Mouse (Mus musculus) adrenal gland, adult 2 months (tissue): ENCODE data around the gene Cerk. TPM values are rescaled to one million over a fixed set of nuclear protein-coding genes. Genes with fewer than 3 reads are reported as not detected.
"Not testable (repeated sequence)": the region's sequence is repeated elsewhere in the genome, so short reads cannot be mapped to it uniquely, and the experiment has no call there.

Experiments used
- DNase-seq: peaks from one replicate; pipeline ENCODE4 v3.0.0; 2021
- polyA plus RNA-seq: library from polyadenylated mRNA; depleted of rRNA; stranded (reverse); fragments of >200 nt; gene quantifications from 2 replicates; pipeline ENCODE4 v1.2.3, GENCODE M21; 2012
- total RNA-seq, 2 experiments: library from RNA; stranded (reverse); gene quantifications; 2 replicates each; pipeline ENCODE4 v1.2.3; 2021

Gene Cerk
- total and polyA plus RNA-seq, 3 experiments, result 34.5 to 41.1 (median 39.6) TPM

DNA sequence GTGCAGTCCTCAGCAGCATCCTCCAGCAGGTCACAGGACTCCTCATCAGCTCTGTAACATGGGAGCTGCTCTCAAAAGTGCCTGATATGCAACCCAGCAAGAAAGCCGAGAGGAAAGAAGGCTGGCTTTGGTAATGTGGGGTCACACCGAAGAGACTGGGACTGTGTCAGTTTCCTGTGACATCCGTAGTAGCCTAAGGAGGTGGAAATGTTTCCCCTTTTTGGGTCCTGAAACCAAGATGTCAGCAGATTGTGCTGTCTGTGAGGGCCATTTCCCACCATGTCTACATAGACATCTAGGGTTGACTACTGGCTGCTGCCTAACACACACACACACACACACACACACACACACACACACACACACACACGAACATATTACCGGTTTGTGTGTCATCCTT is 26.3 kb upstream of the Cerk start:
- DNase-seq, result not testable (repeated sequence)

- DNase-seq, result no peak
Observed at GRCm38 (mm10) chr15:86206385-86206784, 20.4 kb upstream of the Cerk start.

- DNase-seq, result peak; percentile 71
Observed at GRCm38 (mm10) chr15:86205300-86205699, 19.4 kb upstream of the Cerk start.

- DNase-seq, result peak; percentile 80
Observed at GRCm38 (mm10) chr15:86203942-86204561, 18.1 kb upstream of the Cerk start.

DNA sequence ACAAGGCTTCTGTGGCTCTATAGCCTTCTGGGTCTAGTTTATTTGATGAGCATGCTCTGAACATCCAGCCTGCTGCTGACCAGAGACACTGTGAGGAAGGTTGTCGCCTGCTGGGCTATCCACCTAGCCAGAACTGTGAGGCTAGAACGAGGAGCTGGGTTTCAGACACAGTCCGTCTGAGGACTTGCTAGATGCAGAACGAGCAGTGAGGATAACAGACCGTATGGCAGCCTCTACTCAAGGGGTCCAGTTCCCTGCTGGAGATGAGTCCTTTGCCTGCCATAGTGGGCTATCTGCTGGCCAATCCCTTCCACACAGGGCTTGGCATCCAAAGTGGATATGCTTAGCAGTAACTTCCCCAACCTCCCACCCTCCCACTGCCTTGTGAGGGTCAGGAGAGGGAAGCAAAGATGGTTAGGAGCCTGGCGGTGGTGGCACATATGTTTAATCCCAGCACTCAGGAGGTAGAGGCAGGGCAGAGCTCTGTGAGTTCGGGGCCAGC is 17.4 kb upstream of the Cerk start:
- DNase-seq, result no peak

DNA sequence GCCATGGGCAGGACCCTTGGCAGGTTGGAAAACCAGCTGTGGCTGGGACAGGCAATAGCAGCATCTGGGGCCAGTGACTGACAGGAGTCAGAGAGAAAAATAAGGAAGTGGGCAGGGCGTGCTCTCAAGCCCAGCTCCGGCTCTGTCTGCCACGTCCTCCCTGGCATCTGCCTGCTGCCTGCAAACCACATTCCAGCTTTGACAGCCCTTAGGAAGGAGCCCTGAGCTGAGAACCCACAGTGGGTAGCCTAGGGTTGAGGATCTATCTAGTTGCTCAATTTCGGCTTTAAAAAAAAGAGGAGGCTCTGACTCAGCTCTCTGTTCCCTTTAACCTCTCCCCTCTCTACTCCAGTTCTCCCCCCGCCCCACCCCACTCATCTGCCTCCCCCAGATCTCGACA is 16.7 kb upstream of the Cerk start:
- peak; percentile 48 for DNase-seq

GRCm38 (mm10) chr15:86201696-86202330 is 15.9 kb upstream of the Cerk start:
- no peak for DNase-seq

GRCm38 (mm10) chr15:86201095-86201494 is 15.2 kb upstream of the Cerk start:
- no peak for DNase-seq

DNA sequence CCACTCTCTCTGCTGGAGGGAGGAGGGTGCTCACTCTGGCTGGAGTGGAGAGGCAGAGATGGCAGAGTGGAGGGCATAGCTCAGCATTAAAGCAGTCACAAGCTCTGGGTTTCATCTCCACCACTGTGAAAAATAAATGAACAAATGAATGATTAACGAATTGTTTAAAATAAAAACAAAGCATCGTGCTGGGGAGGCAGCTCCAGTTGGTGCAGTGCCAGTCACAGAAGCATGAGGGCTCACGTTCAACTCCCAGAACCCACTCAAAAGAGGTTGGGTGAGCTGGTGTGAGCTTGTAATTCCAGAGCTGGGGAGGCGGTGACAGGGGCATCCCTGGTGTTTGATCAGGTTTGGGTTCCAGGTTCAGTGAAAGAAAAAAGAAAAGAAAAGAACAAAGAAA is 14.2 kb upstream of the Cerk start:
- no peak for DNase-seq

GRCm38 (mm10) chr15:86199482-86199881 is 13.5 kb upstream of the Cerk start:
- no peak for DNase-seq

- no peak for DNase-seq
Observed at GRCm38 (mm10) chr15:86199052-86199451, 13.1 kb upstream of the Cerk start.

DNA sequence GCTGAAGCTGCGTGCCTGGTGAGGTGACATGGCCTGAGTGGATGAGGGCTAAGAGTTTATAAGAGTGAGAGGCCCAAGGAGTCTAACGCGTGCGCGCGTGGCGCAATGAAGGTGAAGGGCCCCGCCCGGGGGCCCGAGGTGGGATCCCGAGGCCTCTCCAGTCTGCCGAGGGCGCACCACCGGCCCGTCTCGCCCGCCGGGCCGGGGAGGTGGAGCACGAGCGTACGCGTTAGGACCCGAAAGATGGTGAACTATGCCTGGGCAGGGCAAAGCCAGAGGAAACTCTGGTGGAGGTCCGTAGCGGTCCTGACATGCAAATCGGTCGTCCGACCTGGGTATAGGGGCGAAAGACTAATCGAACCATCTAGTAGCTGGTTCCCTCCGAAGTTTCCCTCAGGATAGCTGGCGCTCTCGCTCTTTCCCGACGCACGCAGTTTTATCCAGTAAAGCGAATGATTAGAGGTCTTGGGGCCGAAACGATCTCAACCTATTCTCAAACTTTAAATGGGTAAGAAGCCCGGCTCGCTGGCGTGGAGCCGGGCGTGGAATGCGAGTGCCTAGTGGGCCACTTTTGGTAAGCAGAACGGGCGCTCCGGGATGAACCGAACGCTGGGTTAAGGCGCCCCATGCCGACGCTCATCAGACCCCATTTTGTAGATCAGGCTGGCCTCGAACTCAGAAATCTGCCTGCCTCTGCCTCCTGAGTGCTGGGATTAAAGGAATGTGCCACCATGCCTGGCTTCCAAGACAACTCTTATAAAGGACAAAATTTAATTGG is 8.9 kb upstream of the Cerk start:
- not testable (repeated sequence) for DNase-seq

- no peak for DNase-seq
Observed at GRCm38 (mm10) chr15:86191933-86192332, 6.0 kb upstream of the Cerk start.

GRCm38 (mm10) chr15:86191505-86191904 is 5.6 kb upstream of the Cerk start:
- no peak for DNase-seq

DNA sequence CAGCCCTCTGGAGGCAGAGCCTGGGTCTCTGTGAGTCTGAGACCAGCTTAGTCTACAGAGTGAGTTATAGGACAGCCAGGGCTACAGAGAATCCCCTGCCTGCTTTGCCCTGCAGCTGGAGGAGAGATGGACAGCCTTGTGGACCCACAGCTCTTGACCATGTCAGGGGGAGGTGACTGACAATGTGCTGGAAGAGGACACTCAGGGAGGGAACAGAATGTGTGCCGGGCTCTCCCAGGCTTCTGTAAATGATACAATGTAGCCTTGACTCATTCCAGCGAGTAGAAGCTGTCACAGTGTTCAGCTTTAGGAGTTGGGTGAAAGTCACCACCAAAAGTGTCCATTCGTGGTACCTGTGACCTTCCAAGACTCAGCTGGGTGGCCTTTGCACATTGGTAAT is 4.4 kb upstream of the Cerk start:
- DNase-seq, result no peak

DNA sequence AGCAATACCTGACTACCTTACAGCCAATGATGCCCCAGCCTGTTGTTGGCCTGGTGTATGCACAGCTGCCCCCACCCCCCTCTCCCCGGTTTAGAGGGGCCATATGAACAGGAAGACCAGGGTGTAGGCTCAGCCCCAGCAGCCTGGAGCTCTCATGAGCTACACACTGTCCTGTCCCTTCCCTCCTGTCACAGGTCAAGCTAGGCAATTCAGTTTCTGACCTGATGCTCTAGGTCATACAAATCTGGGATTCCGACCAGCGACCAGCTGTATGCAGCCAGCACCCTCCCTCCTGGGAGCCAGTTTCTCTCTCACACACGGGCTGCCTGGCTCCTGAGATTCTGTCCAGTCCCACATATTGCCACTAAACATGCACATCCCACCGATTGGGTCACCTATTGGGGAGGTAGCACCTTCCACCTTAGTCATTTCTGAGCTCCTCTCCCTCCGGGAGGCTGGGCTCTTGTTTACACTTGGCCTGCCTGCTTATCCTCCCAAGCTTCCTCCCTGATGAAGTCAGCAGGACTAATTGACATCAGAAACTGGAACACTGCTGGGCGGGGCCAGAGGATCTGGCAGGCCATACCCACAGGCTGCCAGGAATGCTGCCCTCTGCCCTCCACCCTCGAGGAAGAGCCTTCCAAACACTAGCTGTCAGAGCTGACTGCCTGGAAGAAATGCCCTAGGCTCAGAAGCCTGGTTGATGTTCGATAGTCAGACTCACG is 3.0 kb upstream of the Cerk start:
- DNase-seq, result peak; percentile 96

GRCm38 (mm10) chr15:86188186-86188585 is 2.2 kb upstream of the Cerk start:
- peak; percentile 61 for DNase-seq

- peak; percentile 23 for DNase-seq
Observed at GRCm38 (mm10) chr15:86186686-86187085, 745 bp upstream of the Cerk start.

GRCm38 (mm10) chr15:86184851-86185688 is 871 bp downstream of the Cerk start:
- peak; percentile 80 for DNase-seq

GRCm38 (mm10) chr15:86184071-86184470 is 1.9 kb downstream of the Cerk start:
- DNase-seq, result no peak

DNA sequence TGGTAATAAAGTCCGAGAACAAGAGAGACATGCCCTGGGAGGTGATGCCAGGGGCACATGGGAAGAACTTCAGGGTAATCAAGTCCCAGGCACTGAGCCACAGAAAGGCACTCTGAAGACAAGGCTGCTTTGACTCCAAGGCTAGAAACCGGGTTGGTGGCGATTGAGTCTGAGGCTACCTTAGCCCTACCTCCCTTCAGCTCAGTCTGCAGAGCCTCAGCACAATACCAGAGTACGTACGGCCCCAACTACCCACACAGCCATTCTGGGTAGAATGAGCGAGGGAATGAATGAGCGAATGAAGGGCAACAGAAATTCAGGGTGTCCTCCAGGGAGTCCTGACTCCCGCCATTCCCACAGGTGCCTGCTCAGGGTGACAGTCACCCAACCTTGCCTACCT is 2.5 kb downstream of the Cerk start:
- no peak for DNase-seq
